Mouse (Mus musculus) heart, adult 2 months (tissue): ENCODE measurements around the gene Asic5. TPM values are rescaled to one million over a fixed set of nuclear protein-coding genes. Genes with fewer than 3 reads are reported as not detected.

ENCODE experiments used
- DNase-seq, 2 experiments: peaks; one replicate each; pipeline ENCODE4 v3.0.0; 2021
- H3K27ac ChIP-seq: fragments of 200-600 bp; 2 replicates; pipeline ENCODE4 v1.8.1; 2022
- H3K27me3 ChIP-seq: fragments of 200-500 bp; 2 replicates; pipeline ENCODE4 v1.6.1; 2012; ENCODE audit warnings: mild to moderate bottlenecking, low read length, inconsistent platforms, mixed read lengths; ENCODE audit not compliant: control insufficient read depth, insufficient read depth
- H3K36me3 ChIP-seq: fragments of 200-500 bp; 2 replicates; pipeline ENCODE4 v1.6.1; 2012; ENCODE audit warnings: low read length, inconsistent platforms; ENCODE audit not compliant: control insufficient read depth, insufficient read depth
- H3K4me1 ChIP-seq: fragments of 200-500 bp; 2 replicates; pipeline ENCODE4 v1.6.1; 2011; ENCODE audit warnings: low read length; ENCODE audit not compliant: control insufficient read depth, insufficient read depth
- H3K4me3 ChIP-seq: fragments of 200-600 bp; 2 replicates; pipeline ENCODE4 v1.8.1; 2022
- H3K79me2 ChIP-seq: fragments of 200-500 bp; replicated peaks from 2 replicates; pipeline ENCODE4 v1.6.1; 2012; ENCODE audit warnings: mild to moderate bottlenecking, inconsistent platforms, low read length, moderate library complexity, mixed read lengths; ENCODE audit not compliant: control insufficient read depth, insufficient read depth
- H3K9ac ChIP-seq: fragments of 200-500 bp; 2 replicates; pipeline ENCODE4 v1.6.1; 2012; ENCODE audit warnings: low read depth, mild to moderate bottlenecking, control low read depth, inconsistent platforms, low read length, mixed read lengths
- CTCF ChIP-seq: fragments of 200-600 bp; IDR thresholded peaks from 2 replicates; pipeline ENCODE4 v1.8.1; 2022; ENCODE audit warnings: antibody characterized with exemption, mild to moderate bottlenecking, moderate library complexity
- EP300 ChIP-seq: fragments of 200-500 bp; IDR thresholded peaks from 2 replicates; pipeline ENCODE4 v1.6.1; 2011; ENCODE audit warnings: low read depth, low read length, control low read depth; ENCODE audit not compliant: insufficient read depth
- POLR2A ChIP-seq: fragments of 200-500 bp; IDR thresholded peaks from 2 replicates; pipeline ENCODE4 v1.6.1; 2011; ENCODE audit warnings: mild to moderate bottlenecking, low read depth, low read length, control low read depth; ENCODE audit not compliant: insufficient read depth
- WGBS: fragments of 180-500 bp; shearing (Covaris S2); methylation state at CpG from one replicate; pipeline ENCODE4 v1.1.7; 2018; 5-methylcytosine and 5-hydroxymethylcytosine counted together
- intact Hi-C: fragments of 180-260 bp; cut with DNase I; formaldehyde crosslinking; loops from one replicate; pipeline ENCODE4 v1.15.1; 2025
- polyA plus RNA-seq: library from polyadenylated mRNA; depleted of rRNA; stranded (reverse); fragments of >200 nt; gene quantifications from 2 replicates; pipeline ENCODE4 v1.2.3, GENCODE M21; 2012
- total RNA-seq, 2 experiments: library from RNA; stranded (reverse); gene quantifications; 2 replicates each; pipeline ENCODE4 v1.2.3; 2021

The Asic5 gene
- total and polyA plus RNA-seq, 3 experiments: not detected

GRCm38 (mm10) chr3:81976102-81976501 lies 6.0 kb upstream of the Asic5 start, which contains the start of gene Tdo2:
Gene Tdo2 (minus strand): TSS chr3:81976202.
- Histone ChIP-seq H3K4me1 (no peaks in the 10 kb centered on the region), H3K9ac (no peak within 1 kb of the TSS), H3K4me3 (no peak within 1 kb of the TSS), H3K27me3 (no peaks in the 10 kb centered on the region), H3K27ac (no peak within 1 kb of the TSS), H3K79me2 (no peaks in the 10 kb centered on the region), H3K36me3 (no peaks in the 10 kb centered on the region)
- DNase-seq: no peak
- intact Hi-C loops: no loop called here
- no peak for TF ChIP-seq EP300
- no peak for TF ChIP-seq CTCF
- TF ChIP-seq POLR2A: no peak

- Histone ChIP-seq H3K4me1 (no peaks in the 10 kb centered on the region), H3K36me3 (no peaks in the 10 kb centered on the region), H3K27me3 (no peaks in the 10 kb centered on the region), H3K9ac (no peak overlapping the region), H3K4me3 (no peak overlapping the region), H3K79me2 (no peaks in the 10 kb centered on the region), H3K27ac (no peak overlapping the region)
- 66% methylated on average over 5 of the region's 5 CpGs for WGBS
- intact Hi-C loops: no loop called here
- no peak for TF ChIP-seq CTCF
- TF ChIP-seq EP300: no peak
- no peak for TF ChIP-seq POLR2A
- no peak for DNase-seq
Measured at GRCm38 (mm10) chr3:81981576-81981975, 514 bp upstream of the Asic5 start.

GRCm38 (mm10) chr3:81983120-81983895 lies 1.2 kb downstream of the Asic5 start:
- Histone ChIP-seq H3K27ac (no peak overlapping the region), H3K79me2 (no peaks in the 10 kb centered on the region), H3K36me3 (no peaks in the 10 kb centered on the region), H3K9ac (no peak overlapping the region), H3K4me3 (no peak overlapping the region), H3K27me3 (no peaks in the 10 kb centered on the region), H3K4me1 (no peaks in the 10 kb centered on the region)
- DNase-seq: no peak
- intact Hi-C loops: no loop called here
- WGBS: 65% methylated on average over 8 of the region's 8 CpGs
- TF ChIP-seq POLR2A (no peak), EP300 (no peak), CTCF (no peak)

GRCm38 (mm10) chr3:81985100-81985499 lies 3.0 kb downstream of the Asic5 start:
- TF ChIP-seq CTCF (no peak), EP300 (no peak), POLR2A (no peak)
- Histone ChIP-seq H3K4me1 (peaks cover 3% of the 10 kb centered on the region; the same call in 1 of the 2 replicates), H3K27me3 (no peaks in the 10 kb centered on the region), H3K4me3 (no peak overlapping the region), H3K9ac (no peak overlapping the region), H3K36me3 (no peaks in the 10 kb centered on the region), H3K79me2 (no peaks in the 10 kb centered on the region), H3K27ac (no peak overlapping the region)
- no peak for DNase-seq
- 42% methylated on average over 1 of the region's 1 CpGs for WGBS
- intact Hi-C loops: no loop called here

GRCm38 (mm10) chr3:81986103-81986502 lies 4.0 kb downstream of the Asic5 start:
- intact Hi-C loops: no loop called here
- H3K4me1 ChIP-seq: peaks cover 3% of the 10 kb centered on the region; the same call in 1 of the 2 replicates
- no peaks in the 10 kb centered on the region for H3K27me3 ChIP-seq
- WGBS: 89% methylated on average over 2 of the region's 2 CpGs
- DNase-seq: no peak
- TF ChIP-seq EP300 (no peak), POLR2A (no peak), CTCF (no peak)
- H3K9ac ChIP-seq: no peak overlapping the region
- H3K4me3 ChIP-seq: no peak overlapping the region
- H3K27ac ChIP-seq: no peak overlapping the region
- no peaks in the 10 kb centered on the region for H3K79me2 ChIP-seq
- no peaks in the 10 kb centered on the region for H3K36me3 ChIP-seq

GRCm38 (mm10) chr3:81987628-81988027 lies 5.5 kb downstream of the Asic5 start:
- WGBS: 95% methylated on average over 3 of the region's 3 CpGs
- intact Hi-C loops: no loop called here
- Histone ChIP-seq H3K27me3 (no peaks in the 10 kb centered on the region), H3K27ac (no peak overlapping the region), H3K4me1 (peaks cover 3% of the 10 kb centered on the region; the same call in 1 of the 2 replicates), H3K9ac (no peak overlapping the region), H3K4me3 (no peak overlapping the region), H3K79me2 (no peaks in the 10 kb centered on the region), H3K36me3 (no peaks in the 10 kb centered on the region)
- DNase-seq: no peak
- TF ChIP-seq CTCF (no peak), EP300 (no peak), POLR2A (no peak)
